Mouse (Mus musculus) heart, embryonic 15.5 days (tissue): ENCODE measurements around the gene Vapb. TPM values are rescaled to one million over a fixed set of nuclear protein-coding genes. Genes with fewer than 3 reads are reported as not detected.

Experiments used
- ATAC-seq: fragments of 200-750 bp; cut with Nextera tagmentation; replicated peaks from 2 replicates; pipeline ENCODE4 v1.8.0; 2017; ENCODE audit warnings: low read depth, moderate TSS enrichment; ENCODE audit not compliant: insufficient number of reproducible peaks, insufficient read depth, low FRiP score
- H3K27ac ChIP-seq: fragments of 300-500 bp; sonication (generic); 2 replicates; pipeline ENCODE4 v1.5.1; 2015; ENCODE audit warnings: mild to moderate bottlenecking, inconsistent platforms
- H3K27me3 ChIP-seq: fragments of 300-500 bp; sonication (generic); 2 replicates; pipeline ENCODE4 v1.6.1; 2015; ENCODE audit warnings: inconsistent platforms
- H3K36me3 ChIP-seq: fragments of 300-500 bp; sonication (generic); 2 replicates; pipeline ENCODE4 v1.6.1; 2015; ENCODE audit warnings: mild to moderate bottlenecking, inconsistent platforms
- H3K4me1 ChIP-seq: fragments of 300-500 bp; sonication (generic); replicated peaks from 2 replicates; pipeline ENCODE4 v1.6.1; 2015; ENCODE audit warnings: inconsistent platforms
- H3K4me2 ChIP-seq: fragments of 300-500 bp; sonication (generic); 2 replicates; pipeline ENCODE4 v1.6.1; 2015; ENCODE audit warnings: inconsistent platforms, mild to moderate bottlenecking, moderate library complexity
- H3K4me3 ChIP-seq: fragments of 300-500 bp; sonication (generic); 2 replicates; pipeline ENCODE4 v1.5.1; 2015; ENCODE audit warnings: mild to moderate bottlenecking, inconsistent platforms
- H3K9ac ChIP-seq: fragments of 300-500 bp; sonication (generic); 2 replicates; pipeline ENCODE4 v1.6.1; 2015; ENCODE audit warnings: mild to moderate bottlenecking, inconsistent platforms
- H3K9me3 ChIP-seq: fragments of 300-500 bp; sonication (generic); replicated peaks from 2 replicates; pipeline ENCODE4 v1.6.1; 2016; ENCODE audit warnings: inconsistent platforms
- WGBS: fragments of 180-500 bp; shearing (Covaris S2); methylation state at CpG from one replicate; pipeline ENCODE4 v1.1.7; 2015; ENCODE audit warnings: mixed read lengths; 5-methylcytosine and 5-hydroxymethylcytosine counted together
- polyA plus RNA-seq: library from polyadenylated mRNA; unstranded; fragments of >200 nt; fragmentation: Nextera tagmentation; extraction: Ambion mirVana; gene quantifications from 2 replicates; pipeline ENCODE4 v1.2.1, GENCODE M21; 2015

Gene Vapb
- polyA plus RNA-seq, 1 experiment from 2014 or later, result 9.8 TPM

DNA sequence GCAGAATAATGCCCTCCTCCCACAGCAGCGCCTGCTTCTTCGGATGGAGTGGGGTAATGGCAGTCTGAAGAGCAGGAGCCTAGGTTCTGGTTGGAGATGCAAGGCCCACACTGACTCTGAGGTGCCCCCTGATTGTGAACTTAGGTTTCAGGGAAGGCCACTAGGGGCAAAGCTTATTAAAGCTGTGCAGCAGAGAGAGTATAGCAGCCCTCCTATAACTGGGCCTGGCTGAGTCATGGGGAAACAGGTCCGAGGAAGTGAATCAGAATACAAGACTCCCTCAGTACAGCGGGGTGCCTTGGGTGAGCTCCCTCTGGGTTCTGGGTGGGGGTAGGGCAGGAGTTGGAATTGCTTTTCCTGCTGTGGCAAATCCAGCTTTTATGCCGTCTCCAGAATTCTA lies 33.3 kb downstream of the Vapb start:
- Histone ChIP-seq H3K9ac (no peak overlapping the region), H3K9me3 (no peaks in the 10 kb centered on the region), H3K27ac (no peak overlapping the region), H3K4me3 (no peak overlapping the region), H3K4me1 (peaks cover 34% of the 10 kb centered on the region), H3K4me2 (no peak overlapping the region), H3K36me3 (0 out of 2 replicates have a peak, but pooled peaks cover 3% of the 10 kb centered on the region), H3K27me3 (no peaks in the 10 kb centered on the region)
- no peak for ATAC-seq
- 75% methylated on average over 5 of the region's 5 CpGs for WGBS

- no peak; the same call in 1 of the 2 replicates for ATAC-seq
Measured at GRCm38 (mm10) chr2:173771706-173772105, 34.4 kb downstream of the Vapb start.

GRCm38 (mm10) chr2:173775556-173775955 lies 38.2 kb downstream of the Vapb start:
- Histone ChIP-seq H3K36me3 (peaks cover 15% of the 10 kb centered on the region), H3K4me1 (peaks cover 38% of the 10 kb centered on the region), H3K27ac (no peak overlapping the region), H3K9me3 (no peaks in the 10 kb centered on the region), H3K9ac (no peak overlapping the region), H3K27me3 (no peaks in the 10 kb centered on the region), H3K4me3 (no peak overlapping the region), H3K4me2 (no peak overlapping the region)
- 65% methylated on average over 3 of the region's 3 CpGs for WGBS
- ATAC-seq, result no peak

More at GRCm38 (mm10) chr2:173771706-173772105, 34.4 kb downstream of the Vapb start:
- H3K27me3 ChIP-seq, result no peaks in the 10 kb centered on the region
- H3K36me3 ChIP-seq, result 0 out of 2 replicates have a peak, but pooled peaks cover 3% of the 10 kb centered on the region
- H3K4me3 ChIP-seq, result no peak overlapping the region
- H3K4me2 ChIP-seq, result no peak overlapping the region
- 48% methylated on average over 8 of the region's 8 CpGs for WGBS
- no peak overlapping the region for H3K27ac ChIP-seq
- no peak overlapping the region for H3K9ac ChIP-seq
- peaks cover 34% of the 10 kb centered on the region for H3K4me1 ChIP-seq
- no peaks in the 10 kb centered on the region for H3K9me3 ChIP-seq

- H3K36me3 ChIP-seq, result peaks cover 15% of the 10 kb centered on the region
- ATAC-seq, result no peak
- no peak overlapping the region for H3K4me3 ChIP-seq
Measured at GRCm38 (mm10) chr2:173776108-173776507, 38.8 kb downstream of the Vapb start.

DNA sequence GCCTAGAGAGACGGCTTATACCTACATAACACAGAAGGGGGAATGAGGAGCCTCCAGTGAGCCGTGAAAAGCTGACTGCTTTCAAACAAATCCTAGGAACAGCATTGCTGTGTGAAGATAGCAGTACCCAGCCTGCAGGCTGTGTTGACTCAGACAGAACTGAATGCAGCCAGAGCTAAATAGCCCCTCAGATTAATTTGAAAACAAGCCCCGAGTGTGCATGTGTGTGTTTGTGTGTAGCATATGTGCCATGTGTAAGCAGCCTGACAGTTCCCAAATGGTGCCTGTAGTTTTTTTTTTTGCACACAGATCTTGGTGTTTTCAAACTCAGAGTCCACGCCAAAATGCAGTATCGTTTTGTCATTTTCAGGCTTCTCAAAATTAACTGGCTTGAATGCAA lies 43.6 kb downstream of the Vapb start:
- peaks cover 11% of the 10 kb centered on the region for H3K36me3 ChIP-seq
- H3K4me3 ChIP-seq, result no peak overlapping the region
- no peaks in the 10 kb centered on the region for H3K27me3 ChIP-seq
- H3K4me1 ChIP-seq, result peaks cover 15% of the 10 kb centered on the region
- 78% methylated on average over 5 of the region's 5 CpGs for WGBS
- no peaks in the 10 kb centered on the region for H3K9me3 ChIP-seq
- H3K9ac ChIP-seq, result no peak overlapping the region
- ATAC-seq, result no peak
- H3K27ac ChIP-seq, result no peak overlapping the region
- no peak overlapping the region for H3K4me2 ChIP-seq

More at GRCm38 (mm10) chr2:173776108-173776507, 38.8 kb downstream of the Vapb start:
- no peak overlapping the region for H3K27ac ChIP-seq
- H3K27me3 ChIP-seq, result no peaks in the 10 kb centered on the region
- peaks cover 39% of the 10 kb centered on the region for H3K4me1 ChIP-seq
- 25% methylated on average over 9 of the region's 9 CpGs for WGBS
- no peak overlapping the region for H3K9ac ChIP-seq
- no peaks in the 10 kb centered on the region for H3K9me3 ChIP-seq
- H3K4me2 ChIP-seq, result no peak overlapping the region

GRCm38 (mm10) chr2:173784366-173784765 lies 47.1 kb downstream of the Vapb start:
- H3K27me3 ChIP-seq, result no peaks in the 10 kb centered on the region
- no peak overlapping the region for H3K4me3 ChIP-seq
- WGBS, result 73% methylated on average over 3 of the region's 3 CpGs
- H3K9ac ChIP-seq, result no peak overlapping the region
- no peak for ATAC-seq
- no peaks in the 10 kb centered on the region for H3K36me3 ChIP-seq
- peaks cover 13% of the 10 kb centered on the region for H3K4me1 ChIP-seq
- H3K4me2 ChIP-seq, result no peak overlapping the region
- H3K9me3 ChIP-seq, result no peaks in the 10 kb centered on the region
- H3K27ac ChIP-seq, result no peak overlapping the region

- no peak overlapping the region for H3K27ac ChIP-seq
- 56% methylated on average over 6 of the region's 6 CpGs for WGBS
- ATAC-seq, result no peak
- H3K4me2 ChIP-seq, result no peak overlapping the region
- H3K9me3 ChIP-seq, result no peaks in the 10 kb centered on the region
- H3K36me3 ChIP-seq, result no peaks in the 10 kb centered on the region
- H3K4me3 ChIP-seq, result no peak overlapping the region
- H3K27me3 ChIP-seq, result no peaks in the 10 kb centered on the region
- H3K9ac ChIP-seq, result no peak overlapping the region
- peaks cover 13% of the 10 kb centered on the region for H3K4me1 ChIP-seq
Measured at GRCm38 (mm10) chr2:173784884-173785283, 47.6 kb downstream of the Vapb start.

GRCm38 (mm10) chr2:173789945-173790804 lies 52.9 kb downstream of the Vapb start:
- H3K9me3 ChIP-seq, result no peaks in the 10 kb centered on the region
- no peaks in the 10 kb centered on the region for H3K27me3 ChIP-seq
- 19% methylated on average over 23 of the region's 23 CpGs for WGBS
- peak; percentile 73 for ATAC-seq
- no peaks in the 10 kb centered on the region for H3K36me3 ChIP-seq
- H3K4me1 ChIP-seq, result peaks cover 21% of the 10 kb centered on the region
- H3K27ac ChIP-seq, result peak overlapping the region; percentile 20; the same call in 1 of the 2 replicates
- no peak overlapping the region for H3K9ac ChIP-seq
- H3K4me2 ChIP-seq, result peak overlapping the region; percentile 28; the same call in 1 of the 2 replicates
- H3K4me3 ChIP-seq, result no peak overlapping the region

GRCm38 (mm10) chr2:173791904-173792757 lies 54.8 kb downstream of the Vapb start:
- Histone ChIP-seq H3K9ac (no peak overlapping the region), H3K4me3 (no peak overlapping the region), H3K9me3 (no peaks in the 10 kb centered on the region), H3K4me2 (no peak overlapping the region), H3K27me3 (no peaks in the 10 kb centered on the region), H3K27ac (no peak overlapping the region), H3K4me1 (peaks cover 23% of the 10 kb centered on the region), H3K36me3 (no peaks in the 10 kb centered on the region)
- WGBS, result 80% methylated on average over 20 of the region's 20 CpGs
- no peak for ATAC-seq

DNA sequence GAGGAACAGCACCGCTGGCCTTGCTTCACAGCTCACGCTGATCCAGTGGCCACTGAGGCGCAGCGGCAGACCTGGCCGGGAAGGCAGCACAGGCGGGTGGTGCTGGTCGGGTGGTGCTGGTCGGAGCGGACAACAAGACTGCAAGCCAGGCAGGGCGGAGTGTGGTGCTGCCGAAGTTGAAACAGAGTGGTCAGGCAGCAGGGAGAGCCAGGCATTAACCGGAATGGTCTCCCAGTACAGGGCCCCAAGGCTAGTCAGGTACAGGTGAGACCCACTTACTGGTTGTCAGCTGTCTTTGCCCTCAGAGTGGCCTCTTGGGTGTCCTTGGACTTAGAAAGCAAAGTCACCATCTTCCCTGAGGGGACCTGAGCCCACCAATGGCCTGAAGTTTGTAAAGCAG lies 56.7 kb downstream of the Vapb start:
- no peak overlapping the region for H3K4me3 ChIP-seq
- H3K27me3 ChIP-seq, result no peaks in the 10 kb centered on the region
- ATAC-seq, result no peak
- H3K4me1 ChIP-seq, result peaks cover 23% of the 10 kb centered on the region
- no peak overlapping the region for H3K9ac ChIP-seq
- H3K36me3 ChIP-seq, result no peaks in the 10 kb centered on the region
- H3K4me2 ChIP-seq, result no peak overlapping the region
- H3K9me3 ChIP-seq, result no peaks in the 10 kb centered on the region
- WGBS, result 88% methylated on average over 12 of the region's 12 CpGs
- no peak overlapping the region for H3K27ac ChIP-seq
